27 mouse cellular contexts compared by ENCODE assay signal in genomic region chr1:91547567-91547966, GRCm38 (mm10). TPM values are rescaled to one million over a fixed set of nuclear protein-coding genes. Genes with fewer than 3 reads are reported as not detected.
A peak's percentile ranks its signal among the peaks of the same experiment; 100 is the strongest.
DNase-seq lines count a peak whose midpoint lies in the region; ATAC-seq and TF ChIP-seq lines count a peak whose summit lies in the region.
"Had no signal": no experiment of that assay in that cellular context is flagged by ENCODE, and none has a peak within 500 bp of the region (broad histone marks: within the 10 kb centered on the region; RNA-seq: fewer than 3 reads in every experiment).

No protein-coding gene starts in this region.

- 38% methylated on average over 5 of the region's 5 CpGs for WGBS in forebrain, embryonic 11.5 days
- WGBS in forebrain, postnatal 0 days, result 41% methylated on average over 5 of the region's 5 CpGs
- WGBS in liver, embryonic 13.5 days (ENCODE audit: insufficient replicate concordance), result 97% methylated on average over 5 of the region's 5 CpGs
- WGBS in liver, postnatal 0 days (ENCODE audit: insufficient replicate concordance), result 98% methylated on average over 5 of the region's 5 CpGs

- DNase-seq in forebrain, embryonic 11.5 days (ENCODE audit: low spot score), result no peak
- DNase-seq in forebrain, postnatal 0 days, result no peak
- DNase-seq in liver, embryonic 13.5 days, result no peak
- no peak for DNase-seq in liver, postnatal 0 days
- DNase-seq in ES-CJ7 (ENCODE audit: low read depth, low spot score), result peak; percentile 58
- peak; percentile 20 for DNase-seq in mesoderm, embryonic 11.5 days (ENCODE audit: low read depth, low spot score)
- DNase-seq in right cerebral cortex, adult 2 months (ENCODE audit: low spot score in 2 of 2), result no peak
- DNase-seq: adrenal gland, adult 8-10 months; cerebellum, adult 2 months; cerebellum, postnatal 25 days; gastrocnemius, postnatal 36 days; heart, adult 2 months; heart, postnatal 36 days; kidney, postnatal 36 days; layer of hippocampus, postnatal 36 days; lung, adult 18-20 months; lung, postnatal 10 days; right cerebral cortex, postnatal 25 days; spleen, adult 18-20 months had no signal

- no peak overlapping the region for H3K9ac ChIP-seq in forebrain, embryonic 11.5 days (ENCODE audit: low read length)
- no peak overlapping the region for H3K9ac ChIP-seq in forebrain, postnatal 0 days
- no peak overlapping the region for H3K9ac ChIP-seq in liver, embryonic 13.5 days
- no peak overlapping the region for H3K9ac ChIP-seq in liver, postnatal 0 days (replicated peaks)
- H3K9ac ChIP-seq: heart, embryonic 15.5 days; kidney, embryonic 15.5 days; neural tube, embryonic 12.5 days had no signal

- TF ChIP-seq EP300 in liver, postnatal 0 days (IDR thresholded peaks at IDR 0.05; ENCODE audit: low read depth), result no peak

- no peaks in the 10 kb centered on the region for H3K36me3 ChIP-seq in forebrain, embryonic 11.5 days (ENCODE audit: control insufficient read depth, insufficient read depth, low read length)
- peaks cover 38% of the 10 kb centered on the region for H3K36me3 ChIP-seq in forebrain, postnatal 0 days (ENCODE audit: insufficient read depth)
- H3K36me3 ChIP-seq in liver, embryonic 13.5 days, result peaks cover 77% of the 10 kb centered on the region
- H3K36me3 ChIP-seq in liver, postnatal 0 days (replicated peaks; ENCODE audit: insufficient read depth, low read length), result peaks cover 63% of the 10 kb centered on the region

- no peak overlapping the region for H3K4me3 ChIP-seq in forebrain, embryonic 11.5 days (ENCODE audit: low read depth, low read length)
- H3K4me3 ChIP-seq in forebrain, postnatal 0 days (ENCODE audit: low read depth, low read length), result no peak overlapping the region
- no peak overlapping the region for H3K4me3 ChIP-seq in liver, embryonic 13.5 days (replicated peaks)
- H3K4me3 ChIP-seq in liver, postnatal 0 days (ENCODE audit: low read depth, low read length), result no peak overlapping the region
- H3K4me3 ChIP-seq: heart, adult 2 months; heart, embryonic 15.5 days; kidney, embryonic 15.5 days; neural tube, embryonic 12.5 days had no signal

- no peaks in the 10 kb centered on the region for H3K9me3 ChIP-seq in forebrain, embryonic 11.5 days (ENCODE audit: control insufficient read depth, low read length)
- no peaks in the 10 kb centered on the region for H3K9me3 ChIP-seq in forebrain, postnatal 0 days (ENCODE audit: low read length)
- H3K9me3 ChIP-seq in liver, embryonic 13.5 days (replicated peaks), result no peaks in the 10 kb centered on the region
- no peaks in the 10 kb centered on the region for H3K9me3 ChIP-seq in liver, postnatal 0 days (ENCODE audit: low read length)
- H3K9me3 ChIP-seq: G1E; heart, embryonic 15.5 days; kidney, embryonic 15.5 days; neural tube, embryonic 12.5 days had no signal

- H3K4me2 ChIP-seq in forebrain, embryonic 11.5 days (ENCODE audit: low read depth, low read length, severe bottlenecking), result no peak overlapping the region
- no peak overlapping the region for H3K4me2 ChIP-seq in forebrain, postnatal 0 days (ENCODE audit: low read depth)
- H3K4me2 ChIP-seq in liver, embryonic 13.5 days, result no peak overlapping the region
- no peak overlapping the region for H3K4me2 ChIP-seq in liver, postnatal 0 days (ENCODE audit: low read depth, low read length)
- H3K4me2 ChIP-seq: heart, embryonic 15.5 days; kidney, embryonic 15.5 days; neural tube, embryonic 12.5 days had no signal

- H3K27ac ChIP-seq in forebrain, embryonic 11.5 days (ENCODE audit: low read depth, low read length), result no peak overlapping the region
- H3K27ac ChIP-seq in forebrain, postnatal 0 days (ENCODE audit: low read depth, low read length), result no peak overlapping the region
- H3K27ac ChIP-seq in liver, embryonic 13.5 days, result peak overlapping the region; percentile 95
- H3K27ac ChIP-seq in liver, postnatal 0 days (ENCODE audit: low read depth), result no peak overlapping the region
- H3K27ac ChIP-seq: heart, adult 2 months; heart, embryonic 15.5 days; hindbrain, postnatal 0 days; kidney, embryonic 15.5 days; neural tube, embryonic 12.5 days had no signal

- no peak for TF ChIP-seq CTCF in forebrain, postnatal 0 days (IDR thresholded peaks at IDR 0.05; ENCODE audit: low read depth)
- TF ChIP-seq CTCF in liver, postnatal 0 days (IDR thresholded peaks at IDR 0.05; ENCODE audit: low read depth), result no peak

- peak; percentile 55; the same call in 1 of the 2 replicates for ATAC-seq in forebrain, embryonic 11.5 days (replicated peaks; ENCODE audit: low FRiP score)
- ATAC-seq in forebrain, postnatal 0 days, result no peak
- no peak for ATAC-seq in liver, embryonic 13.5 days (ENCODE audit: low read depth)
- no peak for ATAC-seq in liver, postnatal 0 days
- ATAC-seq: activated CD4-positive, CD25-positive, alpha-beta regulatory T cell, adult 4 months; CD4-positive, CD25-positive, alpha-beta regulatory T cell, adult 4 months; hindbrain, postnatal 0 days; intestine, embryonic 16.5 days had no signal

- H3K4me1 ChIP-seq in forebrain, embryonic 11.5 days (replicated peaks; ENCODE audit: control insufficient read depth, insufficient read depth, low read length), result peaks cover 5% of the 10 kb centered on the region; the same call in 1 of the 2 replicates
- no peaks in the 10 kb centered on the region for H3K4me1 ChIP-seq in forebrain, postnatal 0 days (ENCODE audit: insufficient read depth)
- H3K4me1 ChIP-seq in liver, embryonic 13.5 days (replicated peaks), result peaks cover 56% of the 10 kb centered on the region
- peaks cover 17% of the 10 kb centered on the region for H3K4me1 ChIP-seq in liver, postnatal 0 days (ENCODE audit: insufficient read depth)
- H3K4me1 ChIP-seq: heart, embryonic 15.5 days; kidney, embryonic 15.5 days; neural tube, embryonic 12.5 days had no signal

- H3K27me3 ChIP-seq in forebrain, embryonic 11.5 days (ENCODE audit: control insufficient read depth, insufficient read depth, low read length), result no peaks in the 10 kb centered on the region
- no peaks in the 10 kb centered on the region for H3K27me3 ChIP-seq in forebrain, postnatal 0 days (ENCODE audit: insufficient read depth, low read length)
- H3K27me3 ChIP-seq in liver, embryonic 13.5 days, result no peaks in the 10 kb centered on the region
- no peaks in the 10 kb centered on the region for H3K27me3 ChIP-seq in liver, postnatal 0 days (ENCODE audit: insufficient read depth, low read length)
- H3K27me3 ChIP-seq: heart, embryonic 15.5 days; kidney, embryonic 15.5 days; neural tube, embryonic 12.5 days had no signal

RNA-seq across cellular contexts. Expression of gene Asb1, which starts 7.2 kb away (rescaled TPM):
- 11.9 and 12.7 TPM in 2 replicates for polyA plus RNA-seq in forebrain, embryonic 11.5 days (2014; fragmentation: Nextera tagmentation; extraction: Ambion mirVana)
- 27.8 and 31.1 TPM in 2 replicates for total RNA-seq in forebrain, postnatal 0 days (2014; rRNA removed)
- 5.9 and 8.3 TPM in 2 replicates for polyA plus RNA-seq in forebrain, postnatal 0 days (2015; fragmentation: Nextera tagmentation; extraction: Ambion mirVana)
- polyA plus RNA-seq in liver, embryonic 13.5 days (2015; fragmentation: Nextera tagmentation; extraction: Ambion mirVana), result 12.3 and 13.8 TPM in 2 replicates
- 4.6 and 4.8 TPM in 2 replicates for polyA plus RNA-seq in liver, postnatal 0 days (2015; fragmentation: Nextera tagmentation; extraction: Ambion mirVana)

RNA-seq across cellular contexts. Expression of gene Traf3ip1, which starts 53.1 kb away (rescaled TPM):
- polyA plus RNA-seq in forebrain, embryonic 11.5 days (2014; fragmentation: Nextera tagmentation; extraction: Ambion mirVana), result 9.1 and 10.3 TPM in 2 replicates
- total RNA-seq in forebrain, postnatal 0 days (2014; rRNA removed), result 10.1 and 15.8 TPM in 2 replicates
- polyA plus RNA-seq in forebrain, postnatal 0 days (2015; fragmentation: Nextera tagmentation; extraction: Ambion mirVana), result 4.6 and 6.4 TPM in 2 replicates
- polyA plus RNA-seq in liver, embryonic 13.5 days (2015; fragmentation: Nextera tagmentation; extraction: Ambion mirVana), result 2.5 and 2.6 TPM in 2 replicates
- polyA plus RNA-seq in liver, postnatal 0 days (2015; fragmentation: Nextera tagmentation; extraction: Ambion mirVana), result 2.2 and 2.5 TPM in 2 replicates

Comparison
In these comparisons a context has a peak if more than half of its experiments do, and no peak if none do; other contexts are left out.
1. DNase-seq: peak in ES-CJ7 (single experiment) and mesoderm, embryonic 11.5 days (single experiment); none in forebrain, embryonic 11.5 days (single experiment), forebrain, postnatal 0 days (single experiment), liver, embryonic 13.5 days (single experiment), liver, postnatal 0 days (single experiment) and right cerebral cortex, adult 2 months (0 of 2).